Mouse (Mus musculus) CH12.LX (cell line): Measurements from ENCODE around the gene Isca2.

Source experiments
- CTCF ChIP-seq, 2 experiments: IDR thresholded peaks in 1 of 2; conservative IDR thresholded peaks in 1 of 2; 2 replicates each; pipeline ENCODE4 v1.5.1; 2011 to 2012; ENCODE audit warnings: low read depth in 2 of 2, low read length in 2 of 2, improper control_type of control experiment in 1 of 2, inconsistent platforms in 1 of 2, mild to moderate bottlenecking in 1 of 2, moderate library complexity in 1 of 2
- EP300 ChIP-seq: IDR thresholded peaks from 2 replicates; pipeline ENCODE4 v1.6.1; 2011; ENCODE audit warnings: low read length, improper control_type of control experiment
- IRF4 ChIP-seq: IDR thresholded peaks from 2 replicates; pipeline ENCODE4 v1.6.1; 2014; ENCODE audit warnings: low read depth, mild to moderate bottlenecking, inconsistent platforms, low read length, improper control_type of control experiment
- TBP ChIP-seq: conservative IDR thresholded peaks from 2 replicates; pipeline ENCODE4 v1.6.1; 2011; ENCODE audit warnings: low read depth, low read length, improper control_type of control experiment

DNA sequence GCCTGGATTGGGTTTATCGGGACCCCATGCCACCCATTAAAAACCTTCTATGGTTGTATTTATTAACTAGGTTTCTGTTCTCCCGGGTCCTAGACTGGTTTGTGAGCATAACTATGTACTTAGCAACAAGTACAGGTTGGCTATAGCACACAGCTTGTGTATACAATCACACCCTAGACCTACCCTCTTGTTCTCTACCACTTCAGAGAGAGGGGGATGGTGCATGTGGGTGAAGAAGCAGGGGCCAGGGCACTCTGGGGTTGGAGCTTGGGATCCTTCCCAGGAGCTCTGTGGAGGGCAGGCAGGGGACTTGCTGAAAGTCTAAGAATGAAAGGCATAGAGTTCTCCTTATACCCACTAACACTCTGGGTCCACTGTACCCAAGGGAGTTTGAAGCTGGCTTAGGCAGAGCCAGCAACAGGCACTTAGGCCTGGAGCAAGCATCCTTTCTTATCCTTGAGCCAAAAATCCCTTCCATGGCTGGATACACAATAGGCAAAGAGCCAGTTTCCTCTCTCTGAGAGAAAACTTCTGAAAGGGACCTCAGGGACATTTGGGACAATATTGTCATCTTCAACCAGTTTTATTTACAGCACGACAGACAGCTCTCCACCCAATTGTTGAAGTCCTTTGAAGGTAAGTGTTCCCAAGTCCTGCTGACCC, 41.7 kb downstream of the Isca2 start:
- TF ChIP-seq IRF4 = no peak
- TF ChIP-seq CTCF (conservative IDR thresholded peaks at IDR 0.05 in 1 of 2, IDR thresholded peaks at IDR 0.05 in 1 of 2; ENCODE audit: low read depth in 2 of 2, low read length in 2 of 2) = no peak
- no peak for TF ChIP-seq EP300
- TF ChIP-seq TBP = no peak
